ENCODE assay signal across 8 mouse cellular contexts in the genomic region with DNA sequence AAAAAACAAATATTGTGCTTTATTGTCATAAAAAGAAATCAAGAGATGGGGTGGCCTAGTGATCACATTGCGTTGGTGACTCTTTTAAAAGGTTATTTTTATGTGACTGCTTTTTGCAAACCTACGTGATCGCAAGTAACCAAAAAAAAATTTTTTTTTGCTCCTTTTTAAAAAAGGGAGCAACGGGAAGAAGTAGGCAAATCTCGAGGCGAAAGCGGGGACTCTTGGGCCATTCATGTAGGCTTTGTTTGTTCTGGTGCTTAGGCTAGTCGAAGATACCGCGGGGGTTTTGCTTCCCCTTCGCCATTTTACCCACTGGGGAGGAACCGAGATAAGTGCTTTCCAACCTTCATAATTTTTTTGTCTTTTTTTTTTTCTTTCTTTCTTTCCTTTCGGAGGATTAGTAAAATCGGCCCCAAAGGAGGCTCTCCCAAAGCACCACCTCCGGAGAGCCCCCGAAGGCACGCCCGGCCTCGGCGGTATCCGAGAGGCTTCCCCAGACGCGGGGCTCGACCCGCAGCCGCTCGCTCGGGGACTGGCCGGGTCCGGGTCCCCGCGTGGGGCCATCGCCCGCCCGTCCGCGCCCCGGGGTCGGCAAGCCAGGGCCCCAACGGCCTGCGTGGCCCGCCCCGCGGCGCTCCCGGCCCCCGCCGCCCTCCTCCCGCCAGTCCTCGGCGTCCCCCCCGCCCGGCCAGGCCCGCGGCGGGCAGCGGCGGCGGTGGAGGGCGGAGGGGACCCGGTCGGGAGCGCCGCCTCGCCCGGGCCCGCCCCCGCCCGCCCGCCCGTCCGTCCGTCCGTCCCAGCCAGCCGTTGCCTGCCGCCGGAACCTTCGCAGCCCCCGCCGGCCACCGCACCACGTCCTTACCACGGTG. TPM values are rescaled to one million over a fixed set of nuclear protein-coding genes. Genes with fewer than 3 reads are reported as not detected.
DNase-seq lines count a peak whose midpoint lies in the region; ATAC-seq lines count a peak whose summit lies in the region.

No protein-coding gene starts in this region.

- under 1% methylated on average over 78 of the region's 83 CpGs for WGBS in forebrain, embryonic 16.5 days
- under 1% methylated on average over 71 of the region's 83 CpGs for WGBS in hindbrain, embryonic 10.5 days

- no peaks in the 10 kb centered on the region for H3K27me3 ChIP-seq in forebrain, embryonic 16.5 days (replicated peaks; ENCODE audit: control insufficient read depth, insufficient read depth, low read length)
- no peaks in the 10 kb centered on the region for H3K27me3 ChIP-seq in hindbrain, embryonic 10.5 days (ENCODE audit: insufficient read depth, poor library complexity, severe bottlenecking)

- peaks cover 17% of the 10 kb centered on the region for H3K4me1 ChIP-seq in forebrain, embryonic 16.5 days (replicated peaks; ENCODE audit: control insufficient read depth, insufficient read depth, low read length)
- H3K4me1 ChIP-seq in hindbrain, embryonic 10.5 days (replicated peaks), result peaks cover 19% of the 10 kb centered on the region

- H3K4me2 ChIP-seq in forebrain, embryonic 16.5 days (ENCODE audit: low read length), result peak overlapping the region; percentile 10

- H3K27ac ChIP-seq in forebrain, embryonic 16.5 days (ENCODE audit: low read length), result peak overlapping the region; percentile 100
- peak overlapping the region; percentile 100 for H3K27ac ChIP-seq in hindbrain, embryonic 10.5 days

- peak; percentile 60 for DNase-seq in NIH3T3 (ENCODE audit: low read depth)
- DNase-seq in c-Kit-positive CD71-negative TER-119-negative erythroid progenitor cells, embryonic 14.5 days (ENCODE audit: low read depth), result peak; percentile 36
- DNase-seq in hindbrain, embryonic 10.5 days (ENCODE audit: low spot score), result peak; percentile 51
- peak; percentile 37 to 58 for DNase-seq in layer of hippocampus, postnatal 25 days (ENCODE audit: extremely low spot score in 1 of 2, low spot score in 1 of 2)
- DNase-seq in lung, postnatal 36 days, result peak; percentile 66
- DNase-seq in right cerebral cortex, postnatal 14 days, result peak; percentile 45
- peak; percentile 41 to 61 for DNase-seq in urinary bladder, postnatal 4 days (ENCODE audit: low spot score in 2 of 2)

- no peaks in the 10 kb centered on the region for H3K9me3 ChIP-seq in forebrain, embryonic 16.5 days (ENCODE audit: control insufficient read depth, low read length)
- H3K9me3 ChIP-seq in hindbrain, embryonic 10.5 days, result no peaks in the 10 kb centered on the region

- H3K4me3 ChIP-seq in forebrain, embryonic 16.5 days (replicated peaks; ENCODE audit: low read length), result peak overlapping the region; percentile 84
- H3K4me3 ChIP-seq in hindbrain, embryonic 10.5 days, result peak overlapping the region; percentile 89

- peaks cover 5% of the 10 kb centered on the region; the same call in 1 of the 2 replicates for H3K36me3 ChIP-seq in forebrain, embryonic 16.5 days (ENCODE audit: control insufficient read depth, insufficient read depth)
- peaks cover 27% of the 10 kb centered on the region for H3K36me3 ChIP-seq in hindbrain, embryonic 10.5 days

- no peak for ATAC-seq in forebrain, embryonic 16.5 days

- H3K9ac ChIP-seq in forebrain, embryonic 16.5 days (replicated peaks; ENCODE audit: low read depth, low read length), result peak overlapping the region; percentile 100

RNA-seq across cellular contexts. Expression of a gene that starts 1.4 kb away (rescaled TPM):
- polyA plus RNA-seq in forebrain, embryonic 16.5 days (2015; fragmentation: Nextera tagmentation; extraction: Ambion mirVana), result 77.2 and 85.5 TPM in 2 replicates
- polyA plus RNA-seq in hindbrain, embryonic 10.5 days (2016; fragmentation: Nextera tagmentation; extraction: Ambion mirVana), result 61.5 and 62.8 TPM in 2 replicates
- 10 to 100 TPM; 49.7 to 54.0 TPM for total RNA-seq in layer of hippocampus, postnatal 25 days (2021)
